Mouse (Mus musculus) CH12.LX (cell line): ENCODE data around the gene Polr2g. TPM values are rescaled to one million over a fixed set of nuclear protein-coding genes. Genes with fewer than 3 reads are reported as not detected.

ENCODE experiments used
- DNase-seq: peaks from one replicate; pipeline ENCODE4 v3.0.0-alpha.2; 2013; ENCODE audit errors: extremely low read depth
- H3K27ac ChIP-seq: 2 replicates; pipeline ENCODE4 v1.5.1; 2012; ENCODE audit warnings: low read depth, mild to moderate bottlenecking, control low read depth, moderate library complexity; ENCODE audit not compliant: insufficient read depth
- H3K27me3 ChIP-seq: replicated peaks from 2 replicates; pipeline ENCODE3; 2012; ENCODE audit warnings: inconsistent platforms
- H3K36me3 ChIP-seq, 2 experiments: replicated peaks in 1 of 2; 2 replicates each; pipeline versions ENCODE3 to v1.6.1; 2012; ENCODE audit warnings: inconsistent platforms in 1 of 2, low read length in 1 of 2, mild to moderate bottlenecking in 1 of 2, mixed read lengths in 1 of 2, moderate library complexity in 1 of 2; ENCODE audit not compliant: control insufficient read depth in 1 of 2, insufficient read depth in 1 of 2
- H3K4me1 ChIP-seq, 2 experiments: 2 replicates each; pipeline ENCODE4 v1.6.1; 2012; ENCODE audit warnings: inconsistent platforms in 1 of 2, moderate library complexity in 1 of 2; ENCODE audit not compliant: insufficient read depth in 2 of 2, control insufficient read depth in 1 of 2
- H3K4me2 ChIP-seq: 2 replicates; pipeline ENCODE4 v1.6.1; 2012; ENCODE audit warnings: low read depth, mild to moderate bottlenecking, control low read depth; ENCODE audit not compliant: poor library complexity, insufficient read depth, severe bottlenecking
- H3K4me3 ChIP-seq, 3 experiments: fragments of 150-350 bp in 1 of 3; sonication (generic) in 1 of 3; replicated peaks in 1 of 3; 2 replicates each; pipeline versions ENCODE3 to v1.5.1; 2011 to 2012; ENCODE audit warnings: low read depth in 2 of 3, low read length in 2 of 3, mild to moderate bottlenecking in 2 of 3, moderate library complexity in 2 of 3, control low read depth in 1 of 3, improper control_type of control experiment in 1 of 3, inconsistent platforms in 1 of 3, mixed read lengths in 1 of 3; ENCODE audit not compliant: poor library complexity in 1 of 3
- H3K79me2 ChIP-seq: replicated peaks from 2 replicates; pipeline ENCODE4 v1.6.1; 2012; ENCODE audit warnings: mild to moderate bottlenecking, moderate library complexity; ENCODE audit not compliant: control insufficient read depth, poor library complexity, insufficient read depth, severe bottlenecking; ENCODE audit errors: extremely low read depth
- H3K9ac ChIP-seq: 2 replicates; pipeline ENCODE4 v1.6.1; 2012; ENCODE audit warnings: low read depth, mild to moderate bottlenecking, control low read depth, moderate library complexity; ENCODE audit not compliant: insufficient read depth
- H3K9me3 ChIP-seq: replicated peaks from 2 replicates; pipeline ENCODE3; 2012; ENCODE audit warnings: low read length, inconsistent platforms, mixed read lengths
- BHLHE40 ChIP-seq: IDR thresholded peaks from 2 replicates; pipeline ENCODE4 v1.6.1; 2011; ENCODE audit warnings: mild to moderate bottlenecking, low read depth, low read length, improper control_type of control experiment
- CHD2 ChIP-seq: IDR thresholded peaks from 2 replicates; pipeline ENCODE4 v1.6.1; 2011; ENCODE audit warnings: low read length, improper control_type of control experiment
- E2F4 ChIP-seq: IDR thresholded peaks from 2 replicates; pipeline ENCODE4 v1.6.1; 2011; ENCODE audit warnings: low read depth, low read length, improper control_type of control experiment; ENCODE audit not compliant: insufficient replicate concordance
- ELF1 ChIP-seq: IDR thresholded peaks from 2 replicates; pipeline ENCODE4 v1.6.1; 2014; ENCODE audit warnings: low read depth, mild to moderate bottlenecking, inconsistent platforms, low read length, improper control_type of control experiment
- EP300 ChIP-seq: IDR thresholded peaks from 2 replicates; pipeline ENCODE4 v1.6.1; 2011; ENCODE audit warnings: low read length, improper control_type of control experiment
- ETS1 ChIP-seq: conservative IDR thresholded peaks from 2 replicates; pipeline ENCODE4 v1.6.1; 2012; ENCODE audit warnings: low read depth, mild to moderate bottlenecking, inconsistent platforms, low read length, improper control_type of control experiment, moderate library complexity
- GABPA ChIP-seq: IDR thresholded peaks from 2 replicates; pipeline ENCODE4 v1.6.1; 2012; ENCODE audit warnings: low read depth, low read length, improper control_type of control experiment, inconsistent platforms; ENCODE audit not compliant: insufficient replicate concordance
- IRF4 ChIP-seq: IDR thresholded peaks from 2 replicates; pipeline ENCODE4 v1.6.1; 2014; ENCODE audit warnings: low read depth, mild to moderate bottlenecking, inconsistent platforms, low read length, improper control_type of control experiment
- JUND ChIP-seq: conservative IDR thresholded peaks from 2 replicates; pipeline ENCODE4 v1.6.1; 2011; ENCODE audit warnings: low read depth, low read length, improper control_type of control experiment
- MAFK ChIP-seq: IDR thresholded peaks from 2 replicates; pipeline ENCODE4 v1.6.1; 2011; ENCODE audit warnings: low read length, improper control_type of control experiment; ENCODE audit not compliant: insufficient replicate concordance
- MAZ ChIP-seq: IDR thresholded peaks from 2 replicates; pipeline ENCODE4 v1.6.1; 2012; ENCODE audit warnings: low read depth, mild to moderate bottlenecking, inconsistent platforms, low read length, improper control_type of control experiment, moderate library complexity
- MEF2A ChIP-seq: IDR thresholded peaks from 2 replicates; pipeline ENCODE4 v1.6.1; 2014; ENCODE audit warnings: low read depth, mild to moderate bottlenecking, inconsistent platforms, low read length, improper control_type of control experiment, borderline replicate concordance
- MXI1 ChIP-seq: IDR thresholded peaks from 2 replicates; pipeline ENCODE4 v1.6.1; 2011; ENCODE audit warnings: mild to moderate bottlenecking, low read depth, low read length, improper control_type of control experiment
- MYC ChIP-seq: IDR thresholded peaks from 2 replicates; pipeline ENCODE4 v1.6.1; 2011; ENCODE audit warnings: low read depth, mild to moderate bottlenecking, improper control_type of control experiment, low read length
- NELFE ChIP-seq: IDR thresholded peaks from 2 replicates; pipeline ENCODE4 v1.6.1; 2011; ENCODE audit warnings: low read depth, low read length, improper control_type of control experiment
- RAD21 ChIP-seq: IDR thresholded peaks from 2 replicates; pipeline ENCODE4 v1.6.1; 2011; ENCODE audit warnings: low read depth, mild to moderate bottlenecking, low read length, improper control_type of control experiment, moderate library complexity
- RCOR1 ChIP-seq: conservative IDR thresholded peaks from 2 replicates; pipeline ENCODE4 v1.6.1; 2012; ENCODE audit warnings: low read depth, mild to moderate bottlenecking, inconsistent platforms, low read length, improper control_type of control experiment
- SIN3A ChIP-seq: IDR thresholded peaks from 2 replicates; pipeline ENCODE4 v1.6.1; 2012; ENCODE audit warnings: low read length, improper control_type of control experiment, inconsistent platforms
- SMC3 ChIP-seq: IDR thresholded peaks from 2 replicates; pipeline ENCODE4 v1.6.1; 2011; ENCODE audit warnings: low read depth, low read length, improper control_type of control experiment
- TBP ChIP-seq: conservative IDR thresholded peaks from 2 replicates; pipeline ENCODE4 v1.6.1; 2011; ENCODE audit warnings: low read depth, low read length, improper control_type of control experiment
- UBTF ChIP-seq: IDR thresholded peaks from 2 replicates; pipeline ENCODE4 v1.6.1; 2012; ENCODE audit warnings: low read depth, mild to moderate bottlenecking, inconsistent platforms, low read length, improper control_type of control experiment, moderate library complexity
- USF2 ChIP-seq: conservative IDR thresholded peaks from 2 replicates; pipeline ENCODE4 v1.6.1; 2011; ENCODE audit warnings: low read depth, low read length, improper control_type of control experiment
- ZC3H11A ChIP-seq: IDR thresholded peaks from 2 replicates; pipeline ENCODE4 v1.6.1; 2012; ENCODE audit warnings: low read depth, mild to moderate bottlenecking, inconsistent platforms, low read length, improper control_type of control experiment
- ZKSCAN1 ChIP-seq: IDR thresholded peaks from 2 replicates; pipeline ENCODE4 v1.6.1; 2012; ENCODE audit warnings: low read depth, inconsistent platforms, low read length, improper control_type of control experiment, borderline replicate concordance
- ZMIZ1 ChIP-seq: IDR thresholded peaks from 2 replicates; pipeline ENCODE4 v1.6.1; 2012; ENCODE audit warnings: low read depth, mild to moderate bottlenecking, inconsistent platforms, low read length, improper control_type of control experiment
- dilution Hi-C: fragments of 300-500 bp; cut with MboI; formaldehyde crosslinking; loops from 2 replicates; pipeline ENCODE4 v1.14.3; 2020; ENCODE audit warnings: low sequenced_read_pairs; ENCODE audit not compliant: extremely low pct_unique_long_range_greater_than_20kb, extremely low pct_ligation_motif_present
- in situ Hi-C: fragments of 300-500 bp; cut with MboI; formaldehyde crosslinking; loops from 3 replicates; pipeline ENCODE4 v1.14.3; 2019; ENCODE audit warnings: low sequenced_read_pairs, low pct_ligation_motif_present, low pct_unique_long_range_greater_than_20kb, mixed read lengths
- polyA plus RNA-seq: library from polyadenylated mRNA; unstranded; fragments of >175 nt; gene quantifications from 2 replicates; pipeline ENCODE4 v1.2.1, GENCODE M21; 2012; ENCODE audit warnings: low read depth; ENCODE audit not compliant: insufficient read length
- total RNA-seq, 2 experiments: library from RNA; depleted of rRNA; stranded (reverse); fragments of 300-350 nt in 1 of 2; fragments of >200 nt in 1 of 2; gene quantifications; 2 replicates each; pipeline ENCODE4 v1.2.3; 2012 to 2014

Polr2g gene
- total and polyA plus RNA-seq, 3 experiments: 148 to 173 (median 157) TPM

DNA sequence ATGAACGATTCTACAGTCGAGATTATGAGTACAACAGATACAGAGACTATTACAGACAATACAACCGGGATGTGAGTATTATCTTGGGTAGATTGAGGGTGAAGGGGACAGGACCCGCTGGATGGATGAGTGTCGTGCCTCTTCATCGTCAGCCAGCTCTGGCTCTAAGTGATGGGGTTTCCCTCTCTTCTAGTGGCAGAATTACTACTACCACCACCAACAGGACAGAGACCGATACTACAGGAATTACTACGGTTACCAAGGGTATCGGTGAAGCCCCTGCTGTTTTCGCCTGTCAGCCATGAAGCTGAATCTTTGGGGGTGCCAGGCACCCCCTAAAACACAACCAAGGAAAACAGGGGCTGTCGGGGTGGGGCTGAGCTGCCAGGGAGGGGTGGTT is 32.9 kb upstream of the Polr2g start:
- dilution Hi-C loops: no loop called here
- no peak overlapping the region for H3K9ac ChIP-seq
- H3K27ac ChIP-seq: no peak overlapping the region
- peaks cover 0 to 7% of the 10 kb centered on the region in 2 experiments; a peak in 2 of 4 replicates for H3K4me1 ChIP-seq
- H3K4me3 ChIP-seq: no peak overlapping the region
- no peaks in the 10 kb centered on the region for H3K9me3 ChIP-seq
- no peak overlapping the region for H3K4me2 ChIP-seq
- peaks cover 76 to 96% of the 10 kb centered on the region in 2 experiments for H3K36me3 ChIP-seq
- in situ Hi-C loops: loop anchor here (25.0 kb wide), 1 partner anchor 1031 kb away; no protein-coding TSS in a partner anchor
- no peaks in the 10 kb centered on the region for H3K27me3 ChIP-seq
- no peak for DNase-seq
- peaks cover 12% of the 10 kb centered on the region for H3K79me2 ChIP-seq
- TF ChIP-seq ZKSCAN1 (no peak), MYC (no peak), EP300 (no peak), IRF4 (no peak), RCOR1 (no peak), ETS1 (no peak), JUND (no peak), MXI1 (no peak), ZC3H11A (no peak), ZMIZ1 (no peak), ELF1 (no peak), NELFE (no peak), GABPA (no peak)

DNA sequence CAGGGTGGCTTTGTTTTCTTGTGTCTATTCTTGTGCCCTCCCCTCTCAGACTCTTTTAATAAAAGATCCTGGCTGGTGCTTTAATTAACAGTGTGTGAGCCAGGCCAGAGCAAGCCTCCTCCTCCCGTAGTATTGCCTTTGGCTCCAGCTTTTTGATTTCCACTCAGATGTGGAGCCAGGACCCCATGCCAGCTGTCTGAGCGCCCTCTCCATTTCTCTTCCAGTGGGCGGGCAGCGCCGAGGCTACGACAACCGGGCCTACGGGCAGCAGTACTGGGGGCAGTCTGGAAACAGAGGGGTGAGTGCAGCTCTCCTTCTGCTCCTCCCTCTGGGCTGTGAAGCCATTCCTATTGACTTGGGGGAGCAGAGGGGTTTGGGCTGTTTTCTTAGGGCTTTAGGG is 32.3 kb upstream of the Polr2g start:
- H3K79me2 ChIP-seq: peaks cover 15% of the 10 kb centered on the region
- dilution Hi-C loops: no loop called here
- no peak for DNase-seq
- in situ Hi-C loops: loop anchor here (25.0 kb wide), 1 partner anchor 1032 kb away; no protein-coding TSS in a partner anchor
- no peak overlapping the region for H3K4me3 ChIP-seq
- no peak overlapping the region for H3K4me2 ChIP-seq
- H3K9me3 ChIP-seq: no peaks in the 10 kb centered on the region
- peaks cover 0 to 4% of the 10 kb centered on the region in 2 experiments; a peak in 2 of 4 replicates for H3K4me1 ChIP-seq
- H3K27ac ChIP-seq: no peak overlapping the region
- no peak overlapping the region for H3K9ac ChIP-seq
- H3K27me3 ChIP-seq: no peaks in the 10 kb centered on the region
- peaks cover 79 to 96% of the 10 kb centered on the region in 2 experiments for H3K36me3 ChIP-seq
- TF ChIP-seq BHLHE40 (no peak), MYC (no peak), RAD21 (no peak), E2F4 (no peak), CHD2 (no peak), TBP (no peak), MEF2A (no peak), SIN3A (no peak), SMC3 (no peak), MAFK (no peak), ZKSCAN1 (no peak), IRF4 (no peak), UBTF (no peak), MAZ (no peak), USF2 (no peak), ZC3H11A (no peak), MXI1 (no peak)
